Mouse (Mus musculus): ENCODE data around the gene CT030661.1.
"Not testable (repeated sequence)": the region's sequence is repeated elsewhere in the genome, so short reads cannot be mapped to it uniquely, and the experiment has no call there.

CT030661.1 gene

DNA sequence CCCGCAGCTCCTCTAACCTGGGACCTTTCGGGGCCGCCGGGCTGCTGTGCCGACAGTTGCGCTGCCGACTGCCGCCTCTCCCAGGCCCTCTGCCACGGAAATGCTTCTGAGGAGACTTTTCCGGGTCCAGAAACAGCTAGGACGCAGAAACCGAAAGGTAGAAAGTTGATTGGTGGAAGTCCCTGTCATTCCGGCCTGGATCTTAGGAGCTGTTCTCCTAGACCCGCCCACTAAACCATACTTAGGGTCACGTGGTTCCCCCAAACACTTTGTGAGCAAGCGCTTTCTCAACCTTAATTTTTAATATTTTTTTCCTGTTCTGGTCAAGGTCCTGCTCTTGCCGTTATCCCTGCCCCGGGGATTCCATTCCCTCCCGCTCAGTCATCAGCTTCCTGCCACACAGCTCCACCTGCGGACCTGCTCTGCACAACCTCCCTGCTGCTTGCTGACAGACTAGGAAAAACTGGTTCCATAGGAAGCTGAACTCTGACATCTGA is at the start of gene CT030661.1:
Gene CT030661.1 (minus strand): TSS at position 108 of the 497 bp plus-strand sequence.
- DNase-seq (ENCODE audit: low read depth in 2 of 2, low spot score in 2 of 2), result peak; percentile 59 to 67

DNA sequence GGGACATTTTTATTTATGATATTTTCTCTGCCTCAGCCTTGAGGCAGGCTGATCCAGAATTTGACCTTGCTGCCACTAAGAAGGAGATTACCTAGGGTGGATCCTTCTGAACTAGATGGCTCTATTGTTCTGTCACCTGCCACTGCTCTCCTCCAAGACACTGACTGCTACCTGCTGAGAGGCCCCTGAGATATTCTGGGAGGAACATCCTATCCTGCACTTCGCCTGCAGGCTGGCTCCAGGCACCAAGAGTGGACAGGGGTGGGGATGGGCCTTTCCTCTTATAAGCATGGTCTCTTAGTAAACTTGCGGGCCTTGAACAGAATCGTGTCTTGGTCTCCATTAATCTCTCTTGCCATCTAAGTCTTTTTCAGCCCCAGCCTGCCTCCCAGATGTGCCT is 49.3 kb upstream of the CT030661.1 start:
- DNase-seq (ENCODE audit: low read depth in 2 of 2, low spot score in 2 of 2), result no peak

DNA sequence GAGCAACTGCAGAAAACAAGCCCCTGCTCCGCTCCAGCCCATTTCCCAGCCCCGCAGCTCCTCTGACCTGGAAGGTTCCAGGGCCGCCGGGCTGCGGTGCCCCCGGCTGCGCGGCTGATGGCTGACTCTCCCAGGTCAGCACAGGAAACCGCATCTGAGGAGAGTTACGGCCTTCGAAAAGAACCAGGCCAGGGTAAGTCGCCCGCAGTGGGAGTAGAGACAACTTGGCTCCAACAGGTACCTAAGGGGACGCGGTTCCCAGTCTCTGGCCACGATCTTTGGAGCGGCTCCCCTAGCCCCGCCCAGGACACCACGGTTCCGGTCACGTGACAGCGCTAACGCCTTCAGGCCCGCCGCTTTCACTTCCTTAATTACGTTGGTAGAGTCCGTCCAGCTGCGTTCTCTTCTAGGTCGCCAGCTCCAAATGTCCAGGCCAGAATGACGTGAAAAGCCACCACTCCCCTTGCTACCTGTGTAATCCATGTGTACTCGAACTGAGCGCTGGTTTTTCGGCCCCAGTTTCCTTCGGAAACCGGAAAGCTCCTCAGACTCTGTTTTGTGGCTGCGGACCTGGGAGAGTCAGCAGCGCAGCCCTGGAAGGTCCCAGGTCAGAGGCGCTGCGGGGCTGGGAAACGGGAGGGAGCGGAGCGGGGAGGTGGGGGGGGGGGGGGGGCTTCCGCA is 46.6 kb upstream of the CT030661.1 start, which contains the start of the genes Zfp944 and Zfp758:
Gene Zfp944 (minus strand): TSS at position 300 of the 681 bp plus-strand sequence.
Gene Zfp758 (plus strand): TSS at position 353 of the 681 bp plus-strand sequence.
- DNase-seq (ENCODE audit: low read depth in 2 of 2, low spot score in 2 of 2), result peak; percentile 20 to 37

DNA sequence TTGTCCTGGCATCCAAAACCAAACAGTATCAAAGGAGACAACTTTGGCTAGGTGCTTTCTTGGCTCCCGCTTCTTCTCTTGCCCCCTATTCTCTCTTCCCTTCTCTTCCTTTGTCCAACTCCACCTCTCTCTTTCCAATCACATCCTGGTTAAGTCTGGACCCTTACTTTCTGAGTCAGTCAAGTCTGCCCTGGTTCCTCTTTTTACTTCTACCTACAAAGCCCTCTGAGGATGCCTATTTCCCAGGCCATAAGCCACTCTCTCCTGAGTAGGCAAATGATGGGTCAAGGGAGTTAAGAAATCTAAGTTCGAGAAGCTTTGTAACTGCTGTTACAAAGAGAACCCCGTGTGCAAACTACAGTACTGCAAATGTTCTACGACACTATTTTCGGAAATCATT is 45.9 kb upstream of the CT030661.1 start:
- no peak for DNase-seq (ENCODE audit: low read depth in 2 of 2, low spot score in 2 of 2)

DNA sequence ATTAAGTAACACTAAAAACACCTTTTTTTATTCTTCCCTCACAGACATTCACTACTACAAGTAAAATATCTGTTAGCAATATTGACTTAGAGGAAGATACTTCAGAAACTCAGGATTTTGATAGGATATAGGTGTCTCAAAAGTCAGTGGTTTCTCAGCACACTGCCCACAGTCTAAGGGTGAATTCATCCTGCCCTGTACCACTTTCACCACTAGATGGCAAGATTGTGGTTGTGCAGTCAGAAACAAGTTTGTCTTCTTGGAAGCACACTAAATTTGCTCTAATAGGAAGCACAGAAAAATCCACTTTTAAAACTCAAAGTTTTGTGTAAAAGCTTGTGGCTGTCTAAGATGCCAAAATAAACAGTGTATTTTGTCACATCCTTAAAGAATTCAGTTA is 38.2 kb upstream of the CT030661.1 start:
- peak; percentile 31 to 51 for DNase-seq (ENCODE audit: low read depth in 2 of 2, low spot score in 2 of 2)

DNA sequence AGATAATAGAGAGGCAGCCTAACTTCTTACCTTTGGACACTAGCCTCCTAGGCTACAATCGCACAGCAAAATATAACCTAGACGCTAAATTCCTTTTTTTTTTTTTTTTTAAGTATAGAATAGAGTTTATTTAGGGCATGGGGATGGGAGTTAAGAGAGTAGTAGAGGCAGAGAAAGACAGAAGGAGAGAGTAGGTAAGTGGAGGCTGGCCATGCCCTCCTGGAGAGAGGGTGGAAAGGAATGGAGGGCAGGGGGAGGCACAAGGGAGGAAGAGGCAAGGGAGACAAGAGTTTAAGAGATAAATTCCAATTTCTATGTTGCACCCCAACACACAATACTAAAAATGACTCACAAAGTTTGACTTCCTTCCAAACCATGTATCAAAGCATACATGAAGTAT is 610 bp upstream of the CT030661.1 start:
- not testable (repeated sequence) for DNase-seq (ENCODE audit: low read depth in 2 of 2, low spot score in 2 of 2)

DNA sequence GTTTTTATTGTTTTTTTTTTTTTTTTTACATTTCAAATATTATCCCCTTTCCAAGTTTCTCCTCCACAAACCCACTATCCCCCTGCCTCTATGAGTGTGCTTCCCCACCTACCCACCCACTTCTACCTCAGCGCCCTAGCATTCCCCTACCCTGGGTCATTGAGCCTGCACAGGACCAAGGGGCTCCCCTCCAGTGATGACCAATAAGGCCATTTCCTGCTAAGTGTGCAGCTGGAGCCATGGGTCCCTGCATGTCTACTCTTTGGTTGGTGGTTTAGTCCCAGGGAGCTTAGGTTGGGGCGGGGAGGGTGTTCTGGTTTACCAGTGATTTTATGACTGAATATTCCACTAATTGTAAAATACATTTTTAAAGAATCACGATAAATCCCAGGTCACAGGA is 418 bp downstream of the CT030661.1 start:
- not testable (repeated sequence) for DNase-seq (ENCODE audit: low read depth in 2 of 2, low spot score in 2 of 2)

Measured in CD8-positive naive resting alpha-beta T cell, adult 2 months (primary cell).